Mouse (Mus musculus) testis, adult 2 months (tissue): ENCODE results near the gene Ppp1r18.

ENCODE experiments used
- CTCF ChIP-seq: fragments of 200-500 bp; IDR thresholded peaks from 2 replicates; pipeline ENCODE4 v1.5.1; 2012; ENCODE audit warnings: low read depth, mild to moderate bottlenecking, inconsistent platforms, low read length, moderate library complexity; ENCODE audit not compliant: control insufficient read depth, insufficient read depth, insufficient replicate concordance
- POLR2A ChIP-seq: fragments of 200-500 bp; IDR thresholded peaks from 2 replicates; pipeline ENCODE4 v1.6.1; 2012; ENCODE audit warnings: low read depth, mild to moderate bottlenecking, inconsistent platforms, low read length, moderate library complexity; ENCODE audit not compliant: control insufficient read depth

- TF ChIP-seq CTCF = no peak
- no peak for TF ChIP-seq POLR2A
These were observed 14.4 kb upstream of the Ppp1r18 start for GRCm38 (mm10) chr17:35850974-35851373.
